Mouse (Mus musculus): ENCODE measurements at regions not wholly inside any gene's neighbourhood (a gene's known extent, or its start where the extent isn't known, plus 50 kb on each side); places are given as distances from the start of the nearest gene placed in this dataset.

DNA sequence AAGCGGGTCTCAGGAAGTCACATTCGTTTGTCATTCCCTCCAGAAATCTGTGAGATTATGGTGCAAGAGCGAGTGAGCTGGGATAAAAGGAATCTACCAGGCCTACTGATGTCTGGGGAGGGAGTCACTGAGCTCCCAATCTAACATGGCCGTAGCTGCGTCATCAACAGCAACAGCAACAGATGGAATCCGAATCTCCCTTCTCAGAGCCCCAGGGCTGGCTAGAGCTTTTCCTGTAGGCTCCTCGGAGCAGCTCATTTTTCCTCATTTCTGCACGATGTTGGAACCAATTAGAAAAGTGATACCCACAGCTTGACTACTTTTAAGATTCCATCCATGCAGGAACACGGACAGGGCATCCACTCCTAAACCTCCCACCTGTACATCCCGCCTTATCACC lies 243.7 kb upstream of the Pbx1 start:
- no peak for TF ChIP-seq CTCF (IDR thresholded peaks at IDR 0.05; ENCODE audit: extremely low read depth, insufficient read depth, low read length)
- TF ChIP-seq POLR2A (IDR thresholded peaks at IDR 0.05; ENCODE audit: extremely low read depth, insufficient read depth, low read length), result no peak
